In the genomic region with DNA sequence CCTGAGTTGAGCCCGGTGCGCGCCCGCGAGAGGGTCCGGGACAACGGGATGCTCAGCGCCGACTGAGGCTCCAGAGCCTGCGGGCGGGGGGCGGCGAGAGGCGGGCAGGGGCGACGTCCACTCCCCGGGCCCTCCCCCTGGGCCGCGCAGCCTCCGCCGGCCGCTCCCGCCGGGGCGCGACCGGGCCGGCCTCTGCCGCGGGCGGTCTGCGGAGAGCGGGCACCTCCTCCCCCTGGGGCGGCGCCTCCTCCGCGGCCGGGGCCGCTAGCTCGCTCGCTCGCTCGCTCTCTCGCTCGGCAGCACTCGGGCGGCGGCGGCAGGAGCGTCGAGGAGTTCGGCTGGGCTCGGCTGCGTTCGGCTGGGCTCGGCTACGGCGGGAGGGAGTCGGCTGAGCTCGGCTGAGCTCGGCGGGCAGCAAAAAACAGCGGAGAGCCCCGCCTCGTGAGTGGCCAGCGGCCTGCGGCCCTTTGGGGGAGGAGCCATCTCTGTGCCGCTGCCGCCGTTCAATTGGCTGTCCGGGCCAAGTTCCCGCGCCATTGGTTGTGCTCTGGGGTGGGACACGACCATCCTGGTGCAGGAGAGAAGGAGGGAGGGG, we compare ENCODE assay signal across 8 mouse cellular contexts. TPM values are rescaled to one million over a fixed set of nuclear protein-coding genes. Genes with fewer than 3 reads are reported as not detected.
DNase-seq lines count a peak whose midpoint lies in the region; ATAC-seq and TF ChIP-seq lines count a peak whose summit lies in the region.

Gene Enho (minus strand): TSS at position 412 of the 595 bp plus-strand sequence.

- no peak for TF ChIP-seq POLR2A in kidney, adult 2 months (IDR thresholded peaks at IDR 0.05; ENCODE audit: low read depth, low read length)

- H3K4me3 ChIP-seq in embryonic facial prominence, embryonic 13.5 days, result peak within 1 kb of the TSS; percentile 65
- peak within 1 kb of the TSS; percentile 27 for H3K4me3 ChIP-seq in kidney, adult 2 months (ENCODE audit: insufficient read depth, low read depth, low read length)
- peak within 1 kb of the TSS; percentile 42 for H3K4me3 ChIP-seq in limb, embryonic 11.5 days (ENCODE audit: low read depth, low read length)
- H3K4me3 ChIP-seq in midbrain, embryonic 14.5 days (replicated peaks; ENCODE audit: low read depth, low read length), result peak within 1 kb of the TSS; percentile 75

- H3K27me3 ChIP-seq in embryonic facial prominence, embryonic 13.5 days, result peaks cover 16% of the 10 kb centered on the region
- H3K27me3 ChIP-seq in kidney, adult 2 months (replicated peaks; ENCODE audit: control insufficient read depth, insufficient read depth, low read length), result no peaks in the 10 kb centered on the region
- H3K27me3 ChIP-seq in limb, embryonic 11.5 days (ENCODE audit: control insufficient read depth, insufficient read depth, low read length), result peaks cover 4% of the 10 kb centered on the region; the same call in 1 of the 2 replicates
- H3K27me3 ChIP-seq in midbrain, embryonic 14.5 days (ENCODE audit: control insufficient read depth, insufficient read depth, low read length), result no peaks in the 10 kb centered on the region

- H3K4me2 ChIP-seq in embryonic facial prominence, embryonic 13.5 days, result peak within 1 kb of the TSS; percentile 85
- H3K4me2 ChIP-seq in limb, embryonic 11.5 days (ENCODE audit: low read depth, severe bottlenecking), result peak within 1 kb of the TSS; percentile 67
- H3K4me2 ChIP-seq in midbrain, embryonic 14.5 days (ENCODE audit: low read length), result peak within 1 kb of the TSS; percentile 87

- H3K9ac ChIP-seq in embryonic facial prominence, embryonic 13.5 days, result peak within 1 kb of the TSS; percentile 89
- H3K9ac ChIP-seq in limb, embryonic 11.5 days (ENCODE audit: low read length), result peak within 1 kb of the TSS; percentile 79
- peak within 1 kb of the TSS; percentile 97 for H3K9ac ChIP-seq in midbrain, embryonic 14.5 days (replicated peaks; ENCODE audit: low read length)

- no peaks in the 10 kb centered on the region for H3K9me3 ChIP-seq in embryonic facial prominence, embryonic 13.5 days
- H3K9me3 ChIP-seq in limb, embryonic 11.5 days (ENCODE audit: control insufficient read depth, low read length), result no peaks in the 10 kb centered on the region
- no peaks in the 10 kb centered on the region for H3K9me3 ChIP-seq in midbrain, embryonic 14.5 days (ENCODE audit: control insufficient read depth, low read length)

- no peaks in the 10 kb centered on the region for H3K36me3 ChIP-seq in embryonic facial prominence, embryonic 13.5 days
- H3K36me3 ChIP-seq in kidney, adult 2 months (ENCODE audit: control insufficient read depth, insufficient read depth, low read length), result no peaks in the 10 kb centered on the region
- no peaks in the 10 kb centered on the region; the same call in 1 of the 2 replicates for H3K36me3 ChIP-seq in limb, embryonic 11.5 days (ENCODE audit: control insufficient read depth, insufficient read depth, low read length)
- peaks cover 4% of the 10 kb centered on the region; the same call in 1 of the 2 replicates for H3K36me3 ChIP-seq in midbrain, embryonic 14.5 days (ENCODE audit: control insufficient read depth, insufficient read depth, low read length)

- H3K27ac ChIP-seq in embryonic facial prominence, embryonic 13.5 days, result peak within 1 kb of the TSS; percentile 55
- H3K27ac ChIP-seq in kidney, adult 2 months (ENCODE audit: insufficient read depth, low read depth, low read length), result no peak within 1 kb of the TSS
- peak within 1 kb of the TSS; percentile 75; the same call in 1 of the 2 replicates for H3K27ac ChIP-seq in limb, embryonic 11.5 days (replicated peaks; ENCODE audit: low read depth, low read length)
- H3K27ac ChIP-seq in midbrain, embryonic 14.5 days (replicated peaks; ENCODE audit: low read depth, low read length), result peak within 1 kb of the TSS; percentile 95

- DNase-seq in 3T3-L1 (ENCODE audit: low read depth, low spot score), result peak; percentile 81
- peak; percentile 97 to 98 for DNase-seq in adrenal gland, postnatal 36 days
- peak; percentile 96 to 97 for DNase-seq in heart, adult 18-20 months
- DNase-seq in kidney, adult 2 months, result peak; percentile 97
- DNase-seq in limb, embryonic 11.5 days (ENCODE audit: low spot score), result peak; percentile 97
- peak; percentile 97 for DNase-seq in midbrain, embryonic 14.5 days
- peak; percentile 76 for DNase-seq in spleen, adult 12 weeks (ENCODE audit: low spot score)

- WGBS in embryonic facial prominence, embryonic 13.5 days, result under 1% methylated on average over 72 of the region's 74 CpGs
- WGBS in kidney, adult 2 months, result under 1% methylated on average over 67 of the region's 74 CpGs
- under 1% methylated on average over 74 of the region's 74 CpGs for WGBS in limb, embryonic 11.5 days
- WGBS in midbrain, embryonic 14.5 days, result under 1% methylated on average over 71 of the region's 74 CpGs

- no peak for TF ChIP-seq CTCF in kidney, adult 2 months (conservative IDR thresholded peaks at IDR 0.05; ENCODE audit: insufficient read depth, insufficient read length, low read depth, low read length)

- peaks cover 43% of the 10 kb centered on the region for H3K4me1 ChIP-seq in embryonic facial prominence, embryonic 13.5 days
- peaks cover 3% of the 10 kb centered on the region; the same call in 1 of the 2 replicates for H3K4me1 ChIP-seq in kidney, adult 2 months (ENCODE audit: control insufficient read depth, insufficient read depth, low read length)
- peaks cover 26% of the 10 kb centered on the region for H3K4me1 ChIP-seq in limb, embryonic 11.5 days (ENCODE audit: control insufficient read depth, insufficient read depth, low read length)
- peaks cover 44% of the 10 kb centered on the region for H3K4me1 ChIP-seq in midbrain, embryonic 14.5 days (ENCODE audit: control insufficient read depth, insufficient read depth, low read length)

- ATAC-seq in embryonic facial prominence, embryonic 13.5 days (ENCODE audit: insufficient number of reproducible peaks, insufficient read depth, low FRiP score, low TSS enrichment, low read depth), result peak; percentile 78
- ATAC-seq in limb, embryonic 11.5 days (ENCODE audit: insufficient number of reproducible peaks, low FRiP score, low TSS enrichment, low read depth), result peak; percentile 85
- ATAC-seq in midbrain, embryonic 14.5 days (ENCODE audit: low FRiP score, low TSS enrichment), result peak; percentile 94

RNA-seq across cellular contexts. Expression of gene Enho, which starts in this region (rescaled TPM):
- 1 to 10 TPM; 2.8 to 3.5 TPM for total RNA-seq in adrenal gland, postnatal 36 days (2021)
- 19.4 and 23.2 TPM in 2 replicates for polyA plus RNA-seq in embryonic facial prominence, embryonic 13.5 days (2015; fragmentation: Nextera tagmentation; extraction: Ambion mirVana)
- total RNA-seq in heart, adult 18-20 months (2021), result 10 to 100 TPM in 1 of 2 experiments, 1 to 10 TPM in 1; 9.7 to 11.0 TPM
- polyA plus RNA-seq in kidney, adult 2 months (2012; rRNA removed), result 9.3 and 9.9 TPM in 2 replicates
- 20.8 and 22.5 TPM in 2 replicates for polyA plus RNA-seq in limb, embryonic 11.5 days (2014; fragmentation: Nextera tagmentation; extraction: Ambion mirVana)
- 121 and 154 TPM in 2 replicates for polyA plus RNA-seq in midbrain, embryonic 14.5 days (2014; fragmentation: Nextera tagmentation; extraction: Ambion mirVana)
